Mouse (Mus musculus) right cerebral cortex, postnatal 36 days (tissue): ENCODE measurements around the gene 9930021J03Rik.
A peak's percentile ranks its signal among the peaks of the same experiment; 100 is the strongest.

Experiments used
- DNase-seq, 2 experiments: peaks; one replicate each; pipeline ENCODE4 v3.0.0; 2022; ENCODE audit warnings: low spot score in 2 of 2, mixed read lengths in 1 of 2

9930021J03Rik gene

DNA sequence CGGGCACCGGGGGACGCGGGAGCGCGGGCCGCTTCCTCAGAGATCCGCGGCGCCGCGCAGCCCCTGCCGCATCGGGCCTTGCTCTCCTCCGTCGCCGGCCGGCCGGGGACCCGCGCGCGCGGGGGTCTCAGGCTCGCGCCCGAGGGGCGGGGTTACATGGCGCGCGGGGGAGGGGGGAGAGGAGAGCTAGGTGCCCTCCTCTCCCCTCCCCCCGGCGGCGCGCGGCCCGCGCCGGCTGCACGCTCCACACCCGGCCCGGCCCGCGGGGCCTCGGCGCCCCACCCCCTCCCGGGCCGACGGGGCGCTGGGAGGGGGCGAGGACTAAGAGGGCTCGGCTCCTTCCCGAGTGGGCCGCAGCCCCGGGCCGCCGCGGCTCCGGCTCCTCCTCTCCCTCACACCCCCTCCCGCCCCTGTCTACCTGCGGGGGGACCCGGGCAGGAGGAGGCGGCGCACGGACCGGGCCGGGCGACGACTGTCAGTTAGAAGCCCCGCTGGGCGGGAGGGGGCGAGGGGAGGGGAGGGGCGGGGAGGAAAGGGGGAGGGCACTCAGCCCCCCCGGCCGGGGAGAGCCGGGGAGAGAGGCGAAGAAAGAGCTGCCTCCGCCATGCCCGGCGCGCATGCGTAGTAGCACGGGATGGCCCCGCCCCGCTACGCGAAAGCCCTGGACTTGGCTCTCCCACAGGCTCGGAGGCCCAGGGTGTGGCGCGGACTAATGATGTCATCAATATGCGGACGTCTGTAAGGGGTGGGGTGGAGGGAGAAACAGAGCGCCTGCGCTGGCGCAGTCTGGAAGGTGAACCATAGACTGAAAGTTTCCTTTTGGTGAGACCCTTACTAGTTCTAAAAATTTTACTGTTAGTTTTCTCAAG lies at the start of gene 9930021J03Rik:
Gene 9930021J03Rik (minus strand): TSS at position 73 of the 869 bp plus-strand sequence.
- DNase-seq = peak; percentile 95 to 96

DNA sequence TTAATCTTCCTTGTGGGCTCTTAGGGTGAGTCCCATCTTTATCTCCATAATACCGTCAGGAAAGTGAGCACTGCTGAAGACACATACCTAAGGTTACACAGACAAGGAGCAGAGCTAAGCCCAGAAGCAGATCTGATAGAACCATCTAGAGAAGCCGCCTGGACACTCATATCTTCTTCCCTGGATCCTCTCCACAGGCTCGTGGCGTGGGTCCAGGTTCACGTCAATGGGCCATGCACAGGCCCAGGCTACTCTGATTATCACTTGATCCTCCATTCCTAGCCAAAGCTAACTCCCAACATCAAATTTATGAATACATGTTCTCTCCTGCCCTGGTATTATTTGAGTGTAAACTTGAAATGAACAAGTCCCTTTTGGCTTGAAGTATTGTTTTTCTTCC lies 47.9 kb upstream of the 9930021J03Rik start:
- DNase-seq = no peak

DNA sequence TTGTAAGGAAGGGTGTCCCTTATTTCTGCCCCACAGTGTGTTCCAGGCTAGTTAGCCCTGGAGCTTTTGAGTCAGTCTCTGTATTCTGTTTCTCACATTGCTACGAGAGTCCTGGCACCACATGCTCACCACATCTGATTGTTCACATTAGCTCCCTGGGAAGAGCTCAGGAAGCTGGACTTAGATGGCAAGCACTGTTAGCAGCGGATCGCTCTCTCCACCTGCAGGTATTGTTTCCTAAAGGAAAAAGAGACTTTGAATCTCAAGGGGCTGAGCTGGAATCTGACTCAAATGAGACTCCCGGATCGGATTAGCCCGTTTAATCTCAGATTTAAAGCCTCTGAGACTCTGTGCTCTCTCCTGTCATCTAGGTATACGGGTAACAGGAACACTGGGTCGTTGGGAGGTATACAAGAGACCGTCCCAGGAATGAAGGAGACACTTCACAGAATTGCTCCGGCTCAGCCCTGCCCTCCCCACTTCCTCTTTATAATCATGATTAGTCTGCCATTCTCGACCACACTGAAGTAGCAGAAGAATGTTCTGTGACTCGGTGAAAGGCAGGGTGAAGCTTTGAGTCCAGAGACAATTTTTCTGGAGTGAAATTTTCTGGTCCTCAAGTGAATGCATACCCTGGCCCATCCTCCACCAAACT lies 45.4 kb upstream of the 9930021J03Rik start:
- DNase-seq = no peak

DNA sequence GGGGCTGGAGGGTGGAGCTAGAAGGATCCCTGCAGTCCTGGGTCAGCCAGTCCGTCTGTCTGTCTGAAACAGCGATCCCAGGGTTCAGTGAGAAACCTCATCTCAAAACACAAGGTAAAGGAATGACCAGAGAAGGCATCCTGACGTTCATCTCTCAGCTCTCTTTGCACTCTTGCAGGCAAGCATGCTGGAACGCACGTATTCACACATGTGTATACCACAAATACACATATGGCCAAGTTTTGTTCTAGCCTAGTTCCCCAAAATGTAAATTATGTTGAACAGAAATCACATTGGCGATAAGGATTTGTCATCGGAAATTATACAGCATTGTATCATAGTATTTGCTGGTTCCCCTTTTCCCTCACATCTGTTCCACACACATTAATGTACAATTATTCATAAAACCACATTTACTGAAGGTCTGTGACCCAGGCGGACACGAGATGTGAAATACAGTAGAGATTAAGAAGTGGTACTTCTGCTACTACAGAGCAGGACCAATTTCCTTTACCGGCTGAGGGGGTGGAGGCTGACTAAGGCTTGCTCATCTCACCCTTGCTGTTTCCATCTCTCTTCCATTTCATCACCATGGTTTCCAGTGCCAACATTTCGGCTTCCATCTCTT lies 44.2 kb upstream of the 9930021J03Rik start:
- DNase-seq = no peak

DNA sequence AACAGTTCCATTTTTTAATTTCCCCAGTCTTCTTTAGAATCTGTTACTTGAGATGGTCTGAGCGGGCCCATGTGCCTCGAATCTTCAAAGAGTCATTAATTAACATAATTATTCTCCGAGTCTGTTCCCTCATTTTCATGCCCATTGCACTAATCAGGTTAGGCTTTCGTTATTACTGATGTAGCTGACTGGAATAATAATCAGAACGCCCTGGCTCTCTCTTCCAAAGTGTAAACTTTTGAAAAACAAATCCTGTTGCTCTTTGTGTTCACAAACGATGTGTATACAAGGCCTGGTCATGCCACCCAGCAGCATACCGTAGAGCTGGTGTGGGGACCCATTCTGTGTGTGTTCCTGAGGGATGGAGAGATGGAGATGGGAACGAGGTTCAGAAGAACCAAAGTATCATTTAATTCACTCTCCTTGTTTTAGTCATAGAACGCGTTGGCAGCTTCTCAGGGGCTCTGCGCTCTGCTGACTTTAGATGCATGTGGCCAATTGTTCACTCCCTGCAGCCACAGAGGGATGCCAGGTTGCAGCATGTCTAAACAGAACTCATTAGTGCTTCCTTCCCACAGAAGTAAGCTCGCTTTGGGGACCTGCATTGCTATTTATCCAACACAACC lies 38.4 kb upstream of the 9930021J03Rik start:
- DNase-seq = no peak

DNA sequence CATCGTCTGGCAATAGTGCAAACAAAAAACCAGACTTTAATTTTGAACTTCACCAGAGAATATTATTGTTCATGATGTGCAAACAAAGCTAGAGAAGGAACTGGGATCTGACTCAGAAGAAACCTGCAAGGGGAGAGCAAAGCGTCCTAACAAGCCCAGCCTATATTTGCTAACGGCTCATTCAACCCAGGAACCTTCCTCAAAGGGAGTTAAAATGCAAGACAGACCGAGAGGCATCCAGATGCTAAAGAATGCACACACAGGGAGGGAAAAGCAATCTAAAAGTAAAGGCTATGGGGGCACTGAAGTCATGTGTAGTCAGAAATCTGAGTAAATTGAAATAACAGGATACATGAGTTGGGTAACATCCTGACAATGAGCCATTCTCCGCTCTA lies 37.8 kb upstream of the 9930021J03Rik start:
- no peak for DNase-seq

DNA sequence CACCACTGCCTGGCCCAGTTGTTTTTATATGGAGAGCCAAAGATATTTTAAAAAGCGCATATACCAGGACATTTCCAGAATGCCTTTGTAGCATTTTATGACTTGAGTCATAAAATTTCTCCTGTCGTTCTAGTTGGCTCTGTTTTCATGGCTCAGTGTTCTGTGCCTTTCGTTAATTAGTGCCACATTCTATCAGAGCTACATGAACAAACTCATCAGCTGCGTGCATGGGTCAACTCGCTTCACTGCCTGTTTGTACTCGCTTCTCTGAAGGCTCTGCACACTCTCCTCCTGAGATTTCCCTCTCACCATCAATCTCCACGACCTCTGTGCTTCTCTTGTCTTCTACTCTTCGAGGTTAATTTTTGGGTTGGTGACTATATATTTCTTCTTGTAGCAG lies 37.2 kb upstream of the 9930021J03Rik start:
- DNase-seq = no peak

DNA sequence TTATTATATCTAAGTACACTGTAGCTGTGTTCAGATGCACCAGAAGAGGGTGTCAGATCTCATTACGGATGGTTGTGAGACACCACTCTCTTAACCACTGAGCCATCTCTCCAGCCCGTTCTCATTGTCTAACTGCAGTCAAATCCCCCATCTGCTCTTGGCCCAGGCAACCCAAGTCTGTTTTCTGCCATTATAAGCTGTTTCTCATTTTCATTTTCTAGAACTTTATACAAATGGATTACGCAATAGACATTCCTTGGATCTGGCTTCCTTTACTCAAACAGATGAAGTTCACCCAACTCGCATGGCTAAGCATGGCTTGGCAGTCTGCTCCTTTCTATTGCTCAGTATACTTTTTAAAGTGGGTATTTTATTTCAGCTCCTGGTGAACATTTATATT lies 34.9 kb upstream of the 9930021J03Rik start:
- DNase-seq = no peak

DNA sequence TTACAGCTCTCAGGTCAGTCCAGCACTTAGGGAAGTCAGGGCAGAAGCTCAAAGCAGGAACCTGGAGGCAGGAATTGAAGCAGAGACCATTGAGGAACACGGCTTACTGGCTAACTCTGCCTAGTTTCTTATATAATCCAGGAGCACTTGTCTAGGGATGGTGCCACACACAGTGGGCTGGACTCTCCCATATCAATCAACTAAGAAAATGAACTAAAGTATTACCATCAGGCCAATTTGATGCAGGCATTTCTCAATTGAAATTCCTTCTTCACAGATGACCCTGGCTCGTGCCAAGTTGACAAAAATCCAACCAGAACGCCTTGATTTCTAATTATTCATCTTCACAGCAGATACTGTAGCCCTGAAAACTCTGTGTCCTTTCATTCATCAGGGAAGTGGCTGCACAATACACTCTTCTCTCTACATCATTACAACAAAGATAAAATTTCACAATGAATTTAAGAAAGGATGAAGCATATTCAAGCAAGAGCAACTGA lies 32.9 kb upstream of the 9930021J03Rik start:
- DNase-seq = no peak

DNA sequence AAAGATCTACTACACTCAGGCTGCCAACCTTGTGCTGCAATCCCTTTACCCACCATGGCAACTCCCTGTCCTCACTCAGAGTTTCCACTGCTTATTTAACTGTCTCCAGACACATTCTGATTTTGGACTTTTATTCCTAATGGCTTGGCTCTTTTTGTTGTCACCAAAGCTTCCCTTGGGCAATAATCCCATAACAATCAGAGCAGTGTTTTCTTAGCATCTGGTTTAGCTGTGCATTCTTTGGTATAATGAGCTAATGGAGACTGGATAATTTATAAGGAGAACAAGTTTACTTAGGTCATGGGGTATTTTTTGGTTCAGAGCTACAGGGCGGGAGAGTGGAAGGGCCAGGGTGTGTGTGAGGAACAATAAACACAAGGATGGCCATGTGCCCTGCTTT lies 32.4 kb upstream of the 9930021J03Rik start:
- no peak for DNase-seq

DNA sequence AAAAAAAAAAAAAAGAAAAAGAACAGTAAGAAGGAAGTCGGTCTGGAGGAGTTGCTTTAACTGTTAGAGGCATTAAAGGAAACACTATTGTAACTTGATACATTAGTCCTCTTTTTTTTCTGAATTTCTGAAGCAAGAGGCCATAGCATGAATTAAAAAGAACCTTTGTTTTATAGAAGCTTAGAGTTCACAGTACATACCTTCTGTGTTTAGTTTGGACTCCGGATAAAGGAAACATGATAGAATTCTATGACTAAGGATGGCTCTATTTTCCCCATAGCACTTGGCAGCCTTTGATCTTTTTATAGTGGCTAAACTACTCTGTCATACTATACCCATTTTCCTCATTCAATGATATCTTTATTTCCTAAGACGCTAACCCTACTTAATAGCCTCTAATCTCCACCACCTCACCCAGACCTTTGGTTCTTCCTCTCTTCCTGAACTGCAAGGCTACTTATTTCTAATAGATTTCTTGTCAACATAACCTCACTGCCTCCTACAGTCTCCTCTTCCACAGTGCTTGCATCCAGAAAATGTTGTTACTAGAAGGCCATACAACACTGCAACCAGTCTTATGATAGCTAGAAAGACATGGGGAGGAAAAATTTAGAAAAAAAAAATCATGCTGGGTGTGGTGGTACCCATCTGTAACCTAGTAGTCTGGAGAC lies 29.7 kb upstream of the 9930021J03Rik start:
- DNase-seq = no peak

DNA sequence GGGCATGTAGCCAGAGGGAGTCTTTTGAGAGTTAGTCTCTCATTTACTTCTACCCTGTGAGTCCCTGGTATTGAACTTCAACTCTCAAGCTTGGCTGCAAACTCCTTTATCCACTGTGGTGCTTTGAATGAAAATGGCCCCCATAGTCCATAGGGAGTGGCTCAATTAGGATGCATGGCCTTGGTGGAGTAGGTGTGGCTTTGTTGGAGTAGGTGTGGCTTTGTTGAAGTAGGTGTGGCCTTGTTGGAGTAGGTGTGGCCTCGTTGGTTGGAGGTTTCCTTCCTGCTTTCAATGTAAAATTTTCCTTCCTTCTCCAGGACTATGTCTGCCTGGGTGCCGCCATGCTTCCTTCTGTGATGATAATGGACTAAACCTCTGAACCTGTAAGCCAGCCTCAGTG lies 25.1 kb upstream of the 9930021J03Rik start:
- no peak for DNase-seq

DNA sequence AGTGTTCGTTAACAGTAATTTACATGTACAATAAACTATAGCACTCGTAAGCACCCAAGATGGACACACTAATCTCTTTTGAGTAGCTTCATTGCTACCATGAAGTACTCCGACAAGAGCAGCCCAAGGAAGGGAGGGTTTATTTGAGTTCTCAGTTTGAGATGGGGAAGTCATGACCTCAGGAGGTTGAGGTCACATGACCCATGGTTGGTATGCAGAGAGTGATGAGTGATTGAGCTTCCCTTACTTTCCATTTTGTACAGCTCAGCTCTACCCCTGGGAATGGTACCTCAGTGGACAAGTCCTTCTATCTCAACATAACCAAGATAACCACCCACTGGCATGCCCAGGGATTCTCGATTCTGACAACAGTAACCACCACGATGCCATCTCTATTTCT lies 22.8 kb upstream of the 9930021J03Rik start:
- no peak for DNase-seq

DNA sequence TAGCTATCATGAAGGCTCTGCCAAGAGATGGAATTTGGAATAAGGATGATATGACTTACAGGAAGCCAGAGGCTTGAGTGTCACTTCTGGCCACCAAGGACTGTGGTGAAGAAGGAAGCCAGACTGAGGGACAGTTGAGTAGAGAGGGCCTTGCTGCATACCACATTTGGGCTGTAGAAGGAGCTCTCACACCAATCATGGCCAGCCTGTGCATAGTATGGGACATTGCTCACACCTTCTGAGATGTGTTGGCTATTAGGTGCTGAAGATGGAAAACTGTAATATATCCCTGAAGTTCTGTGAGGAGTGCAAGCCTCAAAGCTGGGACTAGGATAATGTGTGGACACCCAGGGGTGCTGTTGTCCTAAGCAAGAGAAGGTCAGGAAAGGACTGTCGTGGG lies 20.9 kb upstream of the 9930021J03Rik start:
- no peak for DNase-seq

DNA sequence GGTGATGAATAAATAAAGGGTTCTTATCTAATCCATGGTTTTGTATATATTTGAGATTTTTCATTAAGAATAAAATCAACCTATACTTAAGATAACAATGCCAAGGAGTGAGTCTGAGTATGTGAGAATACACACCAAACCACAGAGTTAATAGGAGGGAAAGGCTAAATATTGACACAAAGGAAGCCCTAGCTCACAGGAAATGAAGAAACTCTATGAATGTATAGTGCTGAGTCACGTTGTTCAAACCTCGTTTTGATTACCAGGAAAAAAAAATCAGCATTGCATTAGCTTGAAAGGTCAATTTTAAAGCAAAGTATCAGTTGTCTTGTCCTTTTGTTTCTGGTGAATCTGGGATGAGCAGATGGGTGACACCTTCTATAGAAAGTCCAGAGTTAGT lies 19.2 kb upstream of the 9930021J03Rik start:
- DNase-seq = no peak

DNA sequence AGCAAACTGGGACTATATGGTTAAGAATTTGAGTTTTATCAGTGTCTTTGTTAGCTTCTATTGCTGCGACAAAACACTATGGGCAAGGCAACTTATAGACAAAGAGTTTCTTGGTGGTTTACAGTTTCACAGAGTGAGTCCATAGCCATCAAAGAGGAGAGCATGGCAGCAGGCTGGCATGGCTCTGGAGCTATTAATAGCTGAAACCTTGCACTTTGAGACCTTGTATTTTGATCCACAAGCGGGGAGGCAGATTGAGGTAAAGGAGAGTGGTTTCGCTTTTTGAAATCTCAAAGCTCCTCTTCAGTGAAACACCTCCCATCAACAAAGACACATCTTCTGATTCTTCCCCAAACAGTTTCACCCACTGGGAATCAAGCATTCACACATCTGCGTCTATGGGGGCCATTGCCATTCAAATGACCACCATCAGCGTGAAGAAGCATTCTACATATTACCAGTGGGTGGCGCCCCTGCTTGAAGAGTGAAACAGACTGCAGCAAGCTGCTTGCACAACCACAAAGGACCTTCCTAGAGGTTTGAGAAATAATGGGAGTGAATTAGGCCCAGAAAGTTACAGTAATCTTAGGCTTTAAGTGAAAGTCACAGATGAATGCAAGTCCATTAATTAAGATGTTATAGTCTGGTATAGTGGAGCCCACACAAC lies 18.4 kb upstream of the 9930021J03Rik start:
- DNase-seq = no peak

DNA sequence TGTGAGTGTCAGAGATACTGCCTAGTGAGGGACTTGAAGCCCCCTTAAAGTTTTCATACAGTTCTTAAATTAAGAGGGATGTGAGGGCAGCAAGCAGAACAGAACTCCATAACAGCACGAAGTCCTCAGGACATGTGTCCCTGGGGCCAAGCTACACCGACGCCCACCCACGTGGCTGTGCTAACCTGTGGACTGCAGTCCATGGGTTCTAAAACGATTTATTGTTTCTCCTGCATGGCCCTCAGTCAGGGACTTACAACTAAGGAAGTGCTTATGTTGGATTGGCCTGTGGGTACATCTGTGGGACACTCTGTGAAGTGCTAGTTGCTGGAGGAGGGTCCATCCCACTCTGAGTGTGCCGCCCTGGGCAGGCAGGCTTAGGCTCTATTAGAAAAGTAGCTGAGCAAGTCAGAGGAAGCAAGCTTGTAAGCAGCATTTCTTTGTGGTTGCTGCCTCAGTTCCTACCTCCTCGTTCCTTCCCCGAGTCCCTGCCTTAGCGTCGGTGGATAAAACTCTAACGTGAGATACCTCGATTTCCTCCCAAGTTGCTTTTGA lies 17.7 kb upstream of the 9930021J03Rik start:
- DNase-seq = no peak

DNA sequence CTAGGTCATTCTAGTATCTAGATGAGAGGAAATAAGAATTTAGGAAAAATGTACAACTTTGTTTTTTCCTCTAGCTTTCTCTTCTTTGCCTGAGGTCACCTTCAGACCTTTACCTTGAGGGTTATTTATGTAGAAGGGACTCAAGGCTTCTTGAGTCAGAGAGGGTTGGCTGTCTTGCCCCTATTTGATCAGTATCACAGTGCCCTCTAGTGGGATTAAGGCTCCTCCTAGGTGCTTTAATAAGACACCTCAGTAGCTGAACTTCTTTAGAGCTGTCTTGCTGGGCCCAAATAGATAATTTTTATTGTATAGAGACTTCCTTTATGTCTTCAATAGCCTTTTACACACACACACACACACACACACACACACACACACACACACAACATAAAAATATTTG lies 15.2 kb upstream of the 9930021J03Rik start:
- no peak for DNase-seq

DNA sequence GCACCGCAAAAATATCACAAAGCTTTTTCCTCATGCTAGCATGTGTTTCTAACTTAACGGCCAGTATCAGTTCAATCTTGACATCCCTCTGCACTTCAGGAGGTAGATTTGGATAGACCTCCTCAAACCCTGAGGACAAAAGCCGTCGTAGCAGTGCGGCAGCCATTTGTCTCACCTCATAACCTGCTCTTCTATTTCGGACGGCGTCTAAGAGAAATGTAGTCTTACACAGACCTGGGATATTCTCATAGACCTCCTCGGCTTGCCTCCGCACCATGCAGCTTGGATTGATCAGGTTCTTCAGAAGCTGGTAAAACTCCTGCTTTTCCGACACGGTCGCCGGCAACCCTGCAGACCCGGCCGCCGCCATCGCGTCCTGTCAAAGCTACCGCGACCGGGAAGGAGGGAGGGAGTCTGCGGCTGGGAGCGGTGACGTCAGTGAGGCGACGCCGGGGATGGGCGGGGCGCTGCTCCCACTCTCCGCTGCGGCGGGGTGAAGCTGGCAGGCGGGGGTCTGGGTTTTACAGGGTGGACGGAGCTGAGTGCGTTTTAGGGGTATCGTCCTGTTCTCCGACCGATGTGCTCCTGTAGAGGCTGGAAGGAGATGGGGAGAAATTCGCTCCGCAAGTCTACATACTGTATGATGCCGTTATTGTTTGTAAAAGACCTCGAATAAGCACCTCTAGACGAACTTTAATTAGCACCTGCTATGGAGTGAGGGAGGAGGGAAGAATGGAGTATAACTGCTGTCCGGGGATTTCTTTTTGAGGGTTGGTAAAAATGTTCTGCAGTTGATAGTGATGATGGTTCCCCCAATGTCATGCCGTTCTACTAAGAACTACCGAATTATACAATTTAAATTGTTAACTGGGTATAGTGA lies 7.0 kb upstream of the 9930021J03Rik start, which contains the start of gene Ranbp6:
Gene Ranbp6 (minus strand): TSS at position 394 of the 880 bp plus-strand sequence.
- peak; percentile 87 to 88 for DNase-seq

DNA sequence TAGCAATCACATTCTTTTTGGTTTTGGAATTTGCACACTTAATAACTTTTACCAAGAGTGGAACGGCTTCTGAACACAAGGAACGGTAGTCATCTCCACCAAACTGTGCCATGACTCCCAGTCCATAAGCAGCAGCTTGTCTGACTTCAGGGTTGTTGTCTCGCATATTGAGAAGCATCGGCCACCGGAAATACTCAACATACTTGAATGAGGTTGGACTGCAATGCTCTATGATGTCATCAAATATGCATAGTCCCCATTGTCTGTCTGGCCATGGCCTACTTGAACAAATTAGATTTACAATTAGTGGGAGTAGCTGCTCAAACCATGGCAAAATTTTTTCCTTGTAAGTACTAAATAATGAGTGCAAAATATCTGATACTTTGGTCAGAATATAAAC lies 4.2 kb upstream of the 9930021J03Rik start:
- DNase-seq = no peak
